Mouse (Mus musculus) cerebellum, adult 2 months (tissue): Measurements from ENCODE around the gene Capzb. TPM values are rescaled to one million over a fixed set of nuclear protein-coding genes. Genes with fewer than 3 reads are reported as not detected.

Source experiments
- DNase-seq, 2 experiments: peaks; one replicate each; pipeline ENCODE4 v3.0.0; 2021
- H3K27ac ChIP-seq: fragments of 200-500 bp; 2 replicates; pipeline ENCODE4 v1.5.1; 2012; ENCODE audit warnings: low read length, control low read depth, inconsistent platforms; ENCODE audit not compliant: insufficient read depth
- H3K27me3 ChIP-seq: fragments of 200-500 bp; 2 replicates; pipeline ENCODE4 v1.6.1; 2012; ENCODE audit warnings: inconsistent platforms, mild to moderate bottlenecking, low read length, moderate library complexity; ENCODE audit not compliant: control insufficient read depth, insufficient read depth
- H3K4me1 ChIP-seq: fragments of 200-500 bp; 2 replicates; pipeline ENCODE4 v1.6.1; 2011; ENCODE audit warnings: low read length; ENCODE audit not compliant: control insufficient read depth, insufficient read depth
- H3K4me3 ChIP-seq: fragments of 200-500 bp; replicated peaks from 2 replicates; pipeline ENCODE3; 2011; ENCODE audit warnings: mild to moderate bottlenecking, low read depth, low read length, control low read depth; ENCODE audit not compliant: insufficient read depth
- CTCF ChIP-seq: fragments of 200-500 bp; IDR thresholded peaks from 2 replicates; pipeline ENCODE4 v1.5.1; 2011; ENCODE audit warnings: low read depth, mild to moderate bottlenecking, control low read depth, low read length, moderate library complexity, borderline replicate concordance; ENCODE audit not compliant: insufficient read depth
- POLR2A ChIP-seq: fragments of 200-500 bp; IDR thresholded peaks from 2 replicates; pipeline ENCODE4 v1.6.1; 2011; ENCODE audit warnings: low read length, control low read depth, borderline replicate concordance; ENCODE audit not compliant: insufficient read depth
- WGBS: fragments of 180-500 bp; shearing (Covaris S2); methylation state at CpG from one replicate; pipeline ENCODE4 v1.1.7; 2018; 5-methylcytosine and 5-hydroxymethylcytosine counted together
- polyA plus RNA-seq: library from polyadenylated mRNA; depleted of rRNA; stranded (reverse); fragments of >200 nt; gene quantifications from 2 replicates; pipeline ENCODE4 v1.2.3, GENCODE M21; 2012

The Capzb gene
- polyA plus RNA-seq, 1 experiment, result 220 TPM

- TF ChIP-seq POLR2A (no peak), CTCF (no peak)
- H3K4me1 ChIP-seq, result peaks cover 15% of the 10 kb centered on the region
- no peak overlapping the region for H3K4me3 ChIP-seq
- 90% methylated on average over 8 of the region's 8 CpGs for WGBS
- H3K27ac ChIP-seq, result no peak overlapping the region
- no peak for DNase-seq
- no peaks in the 10 kb centered on the region for H3K27me3 ChIP-seq
These were observed 64.0 kb downstream of the Capzb start for GRCm38 (mm10) chr4:139256708-139257107.

GRCm38 (mm10) chr4:139258621-139259301 is 66.1 kb downstream of the Capzb start:
- DNase-seq, result no peak
- 82% methylated on average over 6 of the region's 6 CpGs for WGBS
- Histone ChIP-seq H3K4me1 (peaks cover 22% of the 10 kb centered on the region), H3K4me3 (no peak overlapping the region), H3K27me3 (no peaks in the 10 kb centered on the region), H3K27ac (no peak overlapping the region)
- TF ChIP-seq POLR2A, result no peak
- TF ChIP-seq CTCF, result no peak

- TF ChIP-seq POLR2A (no peak), CTCF (no peak)
- Histone ChIP-seq H3K4me1 (peaks cover 22% of the 10 kb centered on the region), H3K4me3 (no peak overlapping the region), H3K27me3 (no peaks in the 10 kb centered on the region), H3K27ac (no peak overlapping the region)
- no peak for DNase-seq
- WGBS, result 83% methylated on average over 11 of the region's 11 CpGs
These were observed 66.7 kb downstream of the Capzb start for GRCm38 (mm10) chr4:139259302-139259871.

GRCm38 (mm10) chr4:139262981-139263380 is 70.3 kb downstream of the Capzb start:
- 69% methylated on average over 6 of the region's 6 CpGs for WGBS
- Histone ChIP-seq H3K4me3 (no peak overlapping the region), H3K27ac (no peak overlapping the region), H3K27me3 (no peaks in the 10 kb centered on the region), H3K4me1 (peaks cover 48% of the 10 kb centered on the region)
- peak in 1 of 2 experiments; percentile 41 for DNase-seq
- TF ChIP-seq CTCF (no peak), POLR2A (no peak)

GRCm38 (mm10) chr4:139265783-139266499 is 73.2 kb downstream of the Capzb start:
- no peak overlapping the region for H3K4me3 ChIP-seq
- H3K27ac ChIP-seq, result peak overlapping the region; percentile 15; the same call in 1 of the 2 replicates
- 21% methylated on average over 13 of the region's 13 CpGs for WGBS
- peaks cover 75% of the 10 kb centered on the region for H3K4me1 ChIP-seq
- H3K27me3 ChIP-seq, result no peaks in the 10 kb centered on the region
- no peak for TF ChIP-seq CTCF
- TF ChIP-seq POLR2A, result no peak
- DNase-seq, result peak; percentile 62 to 72

GRCm38 (mm10) chr4:139266500-139266865 is 73.8 kb downstream of the Capzb start:
- 73% methylated on average over 7 of the region's 7 CpGs for WGBS

GRCm38 (mm10) chr4:139267335-139267734 is 74.6 kb downstream of the Capzb start:
- H3K4me1 ChIP-seq, result peaks cover 76% of the 10 kb centered on the region
- H3K27me3 ChIP-seq, result no peaks in the 10 kb centered on the region
- 92% methylated on average over 3 of the region's 3 CpGs for WGBS
- no peak for DNase-seq
- H3K27ac ChIP-seq, result no peak overlapping the region
- no peak overlapping the region for H3K4me3 ChIP-seq
- TF ChIP-seq CTCF, result no peak
- no peak for TF ChIP-seq POLR2A

More at GRCm38 (mm10) chr4:139266500-139266865, 73.8 kb downstream of the Capzb start:
- Histone ChIP-seq H3K27ac (peak overlapping the region; percentile 2; the same call in 1 of the 2 replicates), H3K4me3 (no peak overlapping the region), H3K27me3 (no peaks in the 10 kb centered on the region), H3K4me1 (peaks cover 76% of the 10 kb centered on the region)
- no peak for DNase-seq
- TF ChIP-seq CTCF (no peak), POLR2A (no peak)

GRCm38 (mm10) chr4:139268242-139268641 is 75.5 kb downstream of the Capzb start:
- TF ChIP-seq POLR2A, result no peak
- no peak for TF ChIP-seq CTCF
- H3K27me3 ChIP-seq, result no peaks in the 10 kb centered on the region
- H3K27ac ChIP-seq, result no peak overlapping the region
- WGBS, result 14% methylated on average over 1 of the region's 1 CpGs
- H3K4me1 ChIP-seq, result peaks cover 77% of the 10 kb centered on the region
- no peak overlapping the region for H3K4me3 ChIP-seq
- peak in 1 of 2 experiments; percentile 63 for DNase-seq
